Mouse (Mus musculus): ENCODE measurements at regions not wholly inside any gene's neighbourhood (a gene's known extent, or its start where the extent isn't known, plus 50 kb on each side); places are given as distances from the start of the nearest gene placed in this dataset.

- Histone ChIP-seq H3K27me3 (ENCODE audit: insufficient read depth, low read length) (no peaks in the 10 kb centered on the region), H3K36me3 (ENCODE audit: insufficient read depth, low read length) (no peaks in the 10 kb centered on the region), H3K9ac (replicated peaks; ENCODE audit: low read length) (no peak overlapping the region), H3K27ac (ENCODE audit: low read length) (no peak overlapping the region), H3K4me1 (ENCODE audit: insufficient read depth, low read length) (no peaks in the 10 kb centered on the region), H3K4me2 (replicated peaks; ENCODE audit: low read depth, low read length) (no peak overlapping the region), H3K4me3 (ENCODE audit: low read length) (no peak overlapping the region), H3K9me3 (ENCODE audit: low read length) (no peaks in the 10 kb centered on the region)
- WGBS: 85% methylated on average over 3 of the region's 3 CpGs
- no peak for ATAC-seq (ENCODE audit: low FRiP score, low TSS enrichment)
These were observed 54.1 kb upstream of the Cxadr start for GRCm38 (mm10) chr16:78247189-78247588.

DNA sequence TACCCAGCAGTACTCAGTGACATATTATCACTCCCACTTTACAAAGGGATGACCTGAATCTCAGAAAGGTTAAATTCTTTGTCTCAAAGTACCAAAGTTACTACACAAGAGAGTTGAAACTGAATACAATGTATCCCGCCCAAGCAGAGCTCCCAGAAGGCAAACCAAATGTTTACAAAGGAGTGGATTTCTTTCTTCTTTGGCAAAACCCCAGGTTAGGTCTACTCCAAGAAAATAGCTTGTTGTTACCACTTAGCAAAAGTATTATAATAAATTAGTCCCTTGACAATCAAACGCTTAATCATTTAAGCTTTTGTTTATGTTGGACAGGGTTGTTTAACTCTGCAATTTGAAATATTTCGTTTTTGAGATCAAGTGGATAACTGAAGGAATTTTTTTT lies 58.6 kb upstream of the Cxadr start:
- H3K27ac ChIP-seq (ENCODE audit: low read length): no peak overlapping the region
- H3K27me3 ChIP-seq (ENCODE audit: insufficient read depth, low read length): no peaks in the 10 kb centered on the region
- H3K4me2 ChIP-seq (replicated peaks; ENCODE audit: low read depth, low read length): no peak overlapping the region
- H3K9me3 ChIP-seq (ENCODE audit: low read length): no peaks in the 10 kb centered on the region
- no peak overlapping the region for H3K9ac ChIP-seq (replicated peaks; ENCODE audit: low read length)
- ATAC-seq (ENCODE audit: low FRiP score, low TSS enrichment): no peak
- WGBS: 38% methylated on average over 3 of the region's 3 CpGs
- H3K36me3 ChIP-seq (ENCODE audit: insufficient read depth, low read length): no peaks in the 10 kb centered on the region
- H3K4me1 ChIP-seq (ENCODE audit: insufficient read depth, low read length): peaks cover 8% of the 10 kb centered on the region
- no peak overlapping the region for H3K4me3 ChIP-seq (ENCODE audit: low read length)

DNA sequence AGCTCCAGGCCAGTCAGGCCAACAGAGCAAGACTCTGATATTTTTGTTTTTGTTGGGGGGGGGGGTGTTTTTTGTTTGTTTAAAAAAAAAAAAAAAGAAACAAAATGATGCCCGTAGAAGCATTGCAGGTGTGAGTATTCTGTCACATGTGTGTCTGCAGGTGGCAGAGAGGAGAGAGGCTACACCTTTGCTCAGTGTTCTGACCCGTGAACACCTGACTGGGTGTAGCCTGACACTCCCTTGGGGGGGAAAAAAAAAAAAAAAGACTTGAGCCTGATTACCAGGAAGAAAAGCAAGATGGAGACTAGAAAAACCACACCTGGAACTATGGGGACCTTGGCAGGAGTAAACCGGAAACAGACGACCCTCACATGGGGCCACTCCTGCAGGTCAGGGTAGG lies 61.1 kb upstream of the Cxadr start:
- no peak overlapping the region for H3K4me3 ChIP-seq (ENCODE audit: low read length)
- H3K4me1 ChIP-seq (ENCODE audit: insufficient read depth, low read length): peaks cover 14% of the 10 kb centered on the region
- ATAC-seq (ENCODE audit: low FRiP score, low TSS enrichment): no peak
- no peak overlapping the region for H3K4me2 ChIP-seq (replicated peaks; ENCODE audit: low read depth, low read length)
- no peak overlapping the region for H3K27ac ChIP-seq (ENCODE audit: low read length)
- H3K9ac ChIP-seq (replicated peaks; ENCODE audit: low read length): no peak overlapping the region
- H3K9me3 ChIP-seq (ENCODE audit: low read length): no peaks in the 10 kb centered on the region
- no peaks in the 10 kb centered on the region for H3K36me3 ChIP-seq (ENCODE audit: insufficient read depth, low read length)
- WGBS: 81% methylated on average over 4 of the region's 4 CpGs
- H3K27me3 ChIP-seq (ENCODE audit: insufficient read depth, low read length): peaks cover 3% of the 10 kb centered on the region; the same call in 1 of the 2 replicates

- no peak overlapping the region for H3K27ac ChIP-seq (ENCODE audit: low read length)
- peaks cover 3% of the 10 kb centered on the region; the same call in 1 of the 2 replicates for H3K27me3 ChIP-seq (ENCODE audit: insufficient read depth, low read length)
- H3K9ac ChIP-seq (replicated peaks; ENCODE audit: low read length): peak overlapping the region; percentile 53
- peak overlapping the region; percentile 76 for H3K4me2 ChIP-seq (replicated peaks; ENCODE audit: low read depth, low read length)
- peaks cover 14% of the 10 kb centered on the region for H3K4me1 ChIP-seq (ENCODE audit: insufficient read depth, low read length)
- peak; percentile 57; the same call in 1 of the 2 replicates for ATAC-seq (ENCODE audit: low FRiP score, low TSS enrichment)
- H3K36me3 ChIP-seq (ENCODE audit: insufficient read depth, low read length): no peaks in the 10 kb centered on the region
- peak overlapping the region; percentile 45 for H3K4me3 ChIP-seq (ENCODE audit: low read length)
- WGBS: 1% methylated on average over 17 of the region's 18 CpGs
- H3K9me3 ChIP-seq (ENCODE audit: low read length): no peaks in the 10 kb centered on the region
These were observed 63.1 kb upstream of the Cxadr start for GRCm38 (mm10) chr16:78238052-78238701.

DNA sequence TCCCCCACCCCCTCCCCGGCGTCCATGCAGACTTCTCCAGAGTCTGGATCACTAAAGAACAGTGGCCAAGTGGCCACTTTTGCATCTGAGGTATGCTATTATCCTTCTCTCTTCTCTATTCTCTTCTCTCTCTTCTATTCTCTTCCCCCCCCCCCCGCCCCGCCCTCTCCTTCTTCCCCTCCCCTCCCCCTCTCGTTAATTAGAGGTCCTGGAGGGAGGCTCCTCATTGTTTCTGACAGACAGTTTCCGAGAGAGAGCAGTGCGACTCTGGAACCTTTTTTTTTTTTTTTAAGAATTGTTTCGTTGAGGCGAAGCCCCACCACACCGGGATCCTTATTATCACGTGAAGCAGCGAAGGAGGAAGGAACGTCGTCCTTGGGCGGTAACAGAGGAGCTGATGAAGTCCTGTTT lies 63.6 kb upstream of the Cxadr start:
- Histone ChIP-seq H3K27ac (ENCODE audit: low read length) (no peak overlapping the region), H3K9me3 (ENCODE audit: low read length) (no peaks in the 10 kb centered on the region), H3K4me3 (ENCODE audit: low read length) (peak overlapping the region; percentile 45), H3K36me3 (ENCODE audit: insufficient read depth, low read length) (no peaks in the 10 kb centered on the region), H3K4me2 (replicated peaks; ENCODE audit: low read depth, low read length) (peak overlapping the region; percentile 76), H3K27me3 (ENCODE audit: insufficient read depth, low read length) (peaks cover 3% of the 10 kb centered on the region; the same call in 1 of the 2 replicates), H3K4me1 (ENCODE audit: insufficient read depth, low read length) (peaks cover 14% of the 10 kb centered on the region), H3K9ac (replicated peaks; ENCODE audit: low read length) (peak overlapping the region; percentile 42)
- WGBS: 0% methylated on average over 13 of the region's 15 CpGs
- peak; percentile 49; the same call in 1 of the 2 replicates for ATAC-seq (ENCODE audit: low FRiP score, low TSS enrichment)

GRCm38 (mm10) chr16:78236746-78237640 lies 64.3 kb upstream of the Cxadr start:
- peaks cover 3% of the 10 kb centered on the region; the same call in 1 of the 2 replicates for H3K27me3 ChIP-seq (ENCODE audit: insufficient read depth, low read length)
- ATAC-seq (ENCODE audit: low FRiP score, low TSS enrichment): peak; percentile 54
- WGBS: 5% methylated on average over 25 of the region's 25 CpGs
- peak overlapping the region; percentile 45 for H3K4me3 ChIP-seq (ENCODE audit: low read length)
- peaks cover 14% of the 10 kb centered on the region for H3K4me1 ChIP-seq (ENCODE audit: insufficient read depth, low read length)
- H3K9ac ChIP-seq (replicated peaks; ENCODE audit: low read length): peak overlapping the region; percentile 42
- H3K36me3 ChIP-seq (ENCODE audit: insufficient read depth, low read length): no peaks in the 10 kb centered on the region
- peak overlapping the region; percentile 76 for H3K4me2 ChIP-seq (replicated peaks; ENCODE audit: low read depth, low read length)
- no peaks in the 10 kb centered on the region for H3K9me3 ChIP-seq (ENCODE audit: low read length)
- no peak overlapping the region for H3K27ac ChIP-seq (ENCODE audit: low read length)

DNA sequence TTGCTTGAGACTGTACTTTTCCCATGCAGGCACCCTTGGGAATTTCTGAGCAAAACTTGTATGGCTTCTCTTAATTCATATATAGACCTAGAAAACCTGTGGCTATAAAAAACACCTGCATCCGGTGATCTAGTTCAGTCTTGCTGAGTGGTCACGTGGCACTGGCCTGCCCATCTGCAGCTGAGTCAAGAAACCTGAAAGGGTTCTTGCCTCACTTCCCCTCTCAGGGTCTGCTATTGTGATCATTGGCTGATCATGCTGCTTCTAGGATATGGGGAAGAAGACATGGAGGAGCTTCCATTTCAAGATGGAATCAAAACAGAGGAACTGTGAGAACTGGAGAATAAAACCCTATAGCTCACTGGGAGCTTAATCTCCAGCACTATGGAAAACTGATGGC lies 69.1 kb upstream of the Cxadr start:
- peaks cover 5% of the 10 kb centered on the region for H3K4me1 ChIP-seq (ENCODE audit: insufficient read depth, low read length)
- WGBS: 85% methylated on average over 2 of the region's 2 CpGs
- H3K9me3 ChIP-seq (ENCODE audit: low read length): peaks cover 4% of the 10 kb centered on the region
- no peak for ATAC-seq (ENCODE audit: low FRiP score, low TSS enrichment)
- H3K9ac ChIP-seq (replicated peaks; ENCODE audit: low read length): no peak overlapping the region
- no peaks in the 10 kb centered on the region for H3K36me3 ChIP-seq (ENCODE audit: insufficient read depth, low read length)
- no peak overlapping the region for H3K27ac ChIP-seq (ENCODE audit: low read length)
- H3K4me3 ChIP-seq (ENCODE audit: low read length): no peak overlapping the region
- no peak overlapping the region for H3K4me2 ChIP-seq (replicated peaks; ENCODE audit: low read depth, low read length)
- peaks cover 3% of the 10 kb centered on the region; the same call in 1 of the 2 replicates for H3K27me3 ChIP-seq (ENCODE audit: insufficient read depth, low read length)

- no peak overlapping the region for H3K27ac ChIP-seq (ENCODE audit: low read length)
- 86% methylated on average over 4 of the region's 4 CpGs for WGBS
- H3K4me2 ChIP-seq (replicated peaks; ENCODE audit: low read depth, low read length): no peak overlapping the region
- peaks cover 4% of the 10 kb centered on the region for H3K9me3 ChIP-seq (ENCODE audit: low read length)
- no peak for ATAC-seq (ENCODE audit: low FRiP score, low TSS enrichment)
- no peak overlapping the region for H3K4me3 ChIP-seq (ENCODE audit: low read length)
- H3K9ac ChIP-seq (replicated peaks; ENCODE audit: low read length): no peak overlapping the region
- no peaks in the 10 kb centered on the region for H3K36me3 ChIP-seq (ENCODE audit: insufficient read depth, low read length)
- no peaks in the 10 kb centered on the region for H3K27me3 ChIP-seq (ENCODE audit: insufficient read depth, low read length)
- no peaks in the 10 kb centered on the region for H3K4me1 ChIP-seq (ENCODE audit: insufficient read depth, low read length)
These were observed 72.3 kb upstream of the Cxadr start for GRCm38 (mm10) chr16:78229013-78229412.

- Histone ChIP-seq H3K4me2 (replicated peaks; ENCODE audit: low read depth, low read length) (no peak overlapping the region), H3K4me3 (ENCODE audit: low read length) (no peak overlapping the region), H3K36me3 (ENCODE audit: insufficient read depth, low read length) (no peaks in the 10 kb centered on the region), H3K4me1 (ENCODE audit: insufficient read depth, low read length) (no peaks in the 10 kb centered on the region), H3K9me3 (ENCODE audit: low read length) (no peaks in the 10 kb centered on the region), H3K27me3 (ENCODE audit: insufficient read depth, low read length) (no peaks in the 10 kb centered on the region), H3K27ac (ENCODE audit: low read length) (no peak overlapping the region), H3K9ac (replicated peaks; ENCODE audit: low read length) (no peak overlapping the region)
- WGBS: 81% methylated on average over 1 of the region's 1 CpGs
- ATAC-seq (ENCODE audit: low FRiP score, low TSS enrichment): no peak
These were observed 78.9 kb upstream of the Cxadr start for GRCm38 (mm10) chr16:78222377-78222776.

GRCm38 (mm10) chr16:78221781-78222180 lies 79.5 kb upstream of the Cxadr start:
- Histone ChIP-seq H3K36me3 (ENCODE audit: insufficient read depth, low read length) (no peaks in the 10 kb centered on the region), H3K27me3 (ENCODE audit: insufficient read depth, low read length) (no peaks in the 10 kb centered on the region), H3K4me1 (ENCODE audit: insufficient read depth, low read length) (no peaks in the 10 kb centered on the region), H3K27ac (ENCODE audit: low read length) (no peak overlapping the region), H3K4me3 (ENCODE audit: low read length) (no peak overlapping the region), H3K4me2 (replicated peaks; ENCODE audit: low read depth, low read length) (no peak overlapping the region), H3K9ac (replicated peaks; ENCODE audit: low read length) (no peak overlapping the region), H3K9me3 (ENCODE audit: low read length) (no peaks in the 10 kb centered on the region)
- WGBS: 88% methylated on average over 1 of the region's 1 CpGs
- no peak for ATAC-seq (ENCODE audit: low FRiP score, low TSS enrichment)

All from kidney, embryonic 16.5 days (tissue).